Mouse (Mus musculus): ENCODE measurements around the gene Gm29427. TPM values are rescaled to one million over a fixed set of nuclear protein-coding genes. Genes with fewer than 3 reads are reported as not detected.

The Gm29427 gene
- polyA plus RNA-seq, 1 experiment from 2014 or later = 0.27 TPM

DNA sequence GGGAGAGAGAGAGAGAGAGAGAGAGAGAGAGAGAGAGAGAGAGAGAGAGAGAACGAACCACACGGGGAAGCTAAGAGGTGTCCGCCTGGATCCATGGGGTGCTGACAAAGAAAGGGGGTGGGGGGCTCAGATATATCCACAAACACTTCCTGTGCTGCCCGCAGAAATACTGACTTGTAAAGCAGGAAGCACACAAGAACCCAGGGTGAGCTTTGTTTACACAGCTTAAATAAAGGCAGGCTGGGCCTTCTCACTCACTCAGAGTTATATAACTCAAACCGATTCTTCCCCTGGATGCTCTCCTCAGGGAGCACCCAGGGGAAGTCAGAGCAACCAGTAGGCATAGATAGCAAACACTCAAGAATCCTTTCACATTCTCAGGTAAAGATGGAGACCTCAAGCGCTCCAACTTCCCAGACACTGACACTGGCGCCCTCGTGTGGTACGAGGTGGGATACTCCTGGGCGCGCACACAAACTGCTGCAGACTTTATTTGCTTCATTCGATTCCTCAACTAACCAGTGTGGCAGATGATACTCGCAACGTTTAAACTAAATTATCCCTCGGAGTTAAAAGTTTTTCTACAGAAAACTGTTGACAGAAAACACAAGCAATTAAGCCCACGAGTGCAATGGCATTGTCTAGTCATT, 81.7 kb downstream of the Gm29427 start:
- Histone ChIP-seq H3K9me3 (ENCODE audit: control insufficient read depth, low read length) (no peaks in the 10 kb centered on the region), H3K36me3 (ENCODE audit: control insufficient read depth, insufficient read depth) (no peaks in the 10 kb centered on the region), H3K4me2 (ENCODE audit: low read length) (no peak overlapping the region), H3K27ac (ENCODE audit: low read length) (no peak overlapping the region), H3K4me3 (replicated peaks; ENCODE audit: low read length) (no peak overlapping the region), H3K27me3 (replicated peaks; ENCODE audit: control insufficient read depth, insufficient read depth, low read length) (no peaks in the 10 kb centered on the region), H3K9ac (replicated peaks; ENCODE audit: low read depth, low read length) (no peak overlapping the region), H3K4me1 (replicated peaks; ENCODE audit: control insufficient read depth, insufficient read depth, low read length) (no peaks in the 10 kb centered on the region)
- 32% methylated on average over 16 of the region's 16 CpGs for WGBS
- peak; percentile 59 for ATAC-seq

DNA sequence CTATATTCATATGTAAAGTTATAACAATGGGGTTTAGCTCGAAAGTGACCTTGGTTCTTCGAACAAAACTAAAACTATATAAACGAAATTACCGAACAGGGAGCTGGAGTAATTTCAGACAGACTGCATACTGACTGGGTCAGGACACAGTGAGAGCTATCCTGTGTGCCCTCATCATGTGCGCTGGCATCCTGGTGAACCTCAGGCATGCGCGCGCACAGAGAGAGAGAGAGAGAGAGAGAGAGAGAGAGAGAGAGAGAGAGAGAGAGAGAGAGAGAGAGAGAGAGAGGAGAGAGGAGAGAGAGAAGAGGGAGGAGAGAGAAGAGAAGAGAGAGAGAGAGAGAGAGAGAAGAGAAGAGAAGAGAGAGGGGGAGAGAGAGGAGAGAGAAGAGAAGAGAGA, 82.3 kb downstream of the Gm29427 start:
- Histone ChIP-seq H3K4me1 (replicated peaks; ENCODE audit: control insufficient read depth, insufficient read depth, low read length) (no peaks in the 10 kb centered on the region), H3K9me3 (ENCODE audit: control insufficient read depth, low read length) (no peaks in the 10 kb centered on the region), H3K27me3 (replicated peaks; ENCODE audit: control insufficient read depth, insufficient read depth, low read length) (no peaks in the 10 kb centered on the region), H3K4me3 (replicated peaks; ENCODE audit: low read length) (no peak overlapping the region), H3K36me3 (ENCODE audit: control insufficient read depth, insufficient read depth) (no peaks in the 10 kb centered on the region), H3K4me2 (ENCODE audit: low read length) (no peak overlapping the region), H3K27ac (ENCODE audit: low read length) (no peak overlapping the region), H3K9ac (replicated peaks; ENCODE audit: low read depth, low read length) (no peak overlapping the region)
- ATAC-seq = no peak
- 90% methylated on average over 8 of the region's 8 CpGs for WGBS

DNA sequence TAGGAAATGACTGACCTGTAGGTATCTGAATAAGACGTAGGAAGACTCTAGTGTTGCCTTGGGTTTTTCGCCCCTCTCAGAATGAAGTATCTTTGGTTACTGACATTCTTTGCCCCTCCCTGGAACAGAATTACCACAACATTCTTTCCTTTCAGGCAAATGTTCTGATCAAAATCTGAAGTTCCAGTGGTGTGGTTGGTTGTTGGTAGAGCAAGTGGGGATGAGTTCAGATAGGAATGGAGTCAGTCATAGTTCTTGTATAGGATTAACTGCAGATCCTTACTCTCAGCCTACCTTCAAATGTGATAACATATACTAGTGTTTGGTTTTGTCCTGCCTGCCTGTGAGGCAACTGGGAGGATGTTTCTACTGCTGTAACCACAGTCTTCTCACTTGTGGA, 86.1 kb downstream of the Gm29427 start, which contains the start of gene Zp3r:
Zp3r (minus strand) TSS at position 101 of the 400 bp plus-strand sequence.
- ATAC-seq = no peak
- Histone ChIP-seq H3K9ac (replicated peaks; ENCODE audit: low read depth, low read length) (no peak within 1 kb of the TSS), H3K4me2 (ENCODE audit: low read length) (no peak within 1 kb of the TSS), H3K36me3 (ENCODE audit: control insufficient read depth, insufficient read depth) (no peaks in the 10 kb centered on the region), H3K4me1 (replicated peaks; ENCODE audit: control insufficient read depth, insufficient read depth, low read length) (no peaks in the 10 kb centered on the region), H3K27ac (ENCODE audit: low read length) (no peak within 1 kb of the TSS), H3K9me3 (ENCODE audit: control insufficient read depth, low read length) (no peaks in the 10 kb centered on the region), H3K4me3 (replicated peaks; ENCODE audit: low read length) (no peak within 1 kb of the TSS), H3K27me3 (replicated peaks; ENCODE audit: control insufficient read depth, insufficient read depth, low read length) (no peaks in the 10 kb centered on the region)
- WGBS = 99% methylated on average over 2 of the region's 2 CpGs

Other genes starting within 250 kb of the Gm29427 start
- gene Zp3r, start 86.2 kb downstream of the Gm29427 start, polyA plus RNA-seq (2015; fragmentation: Nextera tagmentation; extraction: Ambion mirVana) = not detected in 2 replicates
- not detected in 2 replicates for gene C4bp, start 54.2 kb downstream of the Gm29427 start, polyA plus RNA-seq (2015; fragmentation: Nextera tagmentation; extraction: Ambion mirVana)
- 18.1 and 18.7 TPM in 2 replicates for gene Yod1, start 1.5 kb upstream of the Gm29427 start, polyA plus RNA-seq (2015; fragmentation: Nextera tagmentation; extraction: Ambion mirVana)
- gene Pfkfb2, start 13.5 kb upstream of the Gm29427 start, polyA plus RNA-seq (2015; fragmentation: Nextera tagmentation; extraction: Ambion mirVana) = 27.8 and 28.2 TPM in 2 replicates
- 0.47 and 0.67 TPM in 2 replicates for gene AA986860, start 16.2 kb upstream of the Gm29427 start, polyA plus RNA-seq (2015; fragmentation: Nextera tagmentation; extraction: Ambion mirVana)
- not detected in 2 replicates for gene Fcamr, start 85.1 kb upstream of the Gm29427 start, polyA plus RNA-seq (2015; fragmentation: Nextera tagmentation; extraction: Ambion mirVana)
- not detected in 2 replicates for gene Pigr, start 110.9 kb upstream of the Gm29427 start, polyA plus RNA-seq (2015; fragmentation: Nextera tagmentation; extraction: Ambion mirVana)
- not detected in 2 replicates for gene Fcmr, start 149.9 kb upstream of the Gm29427 start, polyA plus RNA-seq (2015; fragmentation: Nextera tagmentation; extraction: Ambion mirVana)
- gene Il24, start 171.7 kb upstream of the Gm29427 start, polyA plus RNA-seq (2015; fragmentation: Nextera tagmentation; extraction: Ambion mirVana) = not detected in 2 replicates
- gene Il20, start 195.7 kb upstream of the Gm29427 start, polyA plus RNA-seq (2015; fragmentation: Nextera tagmentation; extraction: Ambion mirVana) = not detected in 2 replicates
- gene Il19, start 224.3 kb upstream of the Gm29427 start, polyA plus RNA-seq (2015; fragmentation: Nextera tagmentation; extraction: Ambion mirVana) = not detected in 2 replicates